Mouse (Mus musculus) liver, adult 2 months (tissue): ENCODE results near the gene Fgfrl1.

Experiments used
- CTCF ChIP-seq: fragments of 200-500 bp; IDR thresholded peaks from 2 replicates; pipeline ENCODE4 v1.5.1; 2011; ENCODE audit warnings: low read depth, low read length, control low read depth
- POLR2A ChIP-seq: fragments of 200-500 bp; IDR thresholded peaks from 2 replicates; pipeline ENCODE4 v1.6.1; 2011; ENCODE audit warnings: low read length, control low read depth; ENCODE audit not compliant: insufficient read depth; ENCODE audit errors: extremely low read depth

- no peak for TF ChIP-seq POLR2A
- TF ChIP-seq CTCF = no peak
Observed at GRCm38 (mm10) chr5:108655381-108655780, 36.8 kb upstream of the Fgfrl1 start.
